24 mouse cellular contexts compared by ENCODE assay signal in genomic region chr9:86020765-86021164, GRCm38 (mm10).
DNase-seq lines count a peak whose midpoint lies in the region; ATAC-seq lines count a peak whose summit lies in the region.
"Had no signal": no experiment of that assay in that cellular context is flagged by ENCODE, and none has a peak within 500 bp of the region (broad histone marks: within the 10 kb centered on the region; RNA-seq: fewer than 3 reads in every experiment).

No protein-coding gene starts in this region.

- no peak overlapping the region for H3K9ac ChIP-seq in forebrain, embryonic 11.5 days (ENCODE audit: low read length)
- H3K9ac ChIP-seq in hindbrain, embryonic 14.5 days, result no peak overlapping the region
- no peak overlapping the region for H3K9ac ChIP-seq in midbrain, embryonic 15.5 days
- H3K9ac ChIP-seq: heart, embryonic 12.5 days had no signal

- H3K36me3 ChIP-seq in forebrain, embryonic 11.5 days (ENCODE audit: control insufficient read depth, insufficient read depth, low read length), result no peaks in the 10 kb centered on the region; the same call in 1 of the 2 replicates
- no peaks in the 10 kb centered on the region for H3K36me3 ChIP-seq in forebrain, embryonic 10.5 days (replicated peaks)
- no peaks in the 10 kb centered on the region for H3K36me3 ChIP-seq in hindbrain, embryonic 14.5 days (replicated peaks; ENCODE audit: control insufficient read depth, insufficient read depth)
- no peaks in the 10 kb centered on the region for H3K36me3 ChIP-seq in midbrain, embryonic 15.5 days (replicated peaks)
- H3K36me3 ChIP-seq: heart, embryonic 12.5 days had no signal

- no peak overlapping the region for H3K4me3 ChIP-seq in forebrain, embryonic 11.5 days (ENCODE audit: low read depth, low read length)
- H3K4me3 ChIP-seq in forebrain, embryonic 10.5 days, result no peak overlapping the region
- no peak overlapping the region for H3K4me3 ChIP-seq in hindbrain, embryonic 14.5 days (replicated peaks; ENCODE audit: low read length)
- no peak overlapping the region for H3K4me3 ChIP-seq in midbrain, embryonic 15.5 days
- H3K4me3 ChIP-seq: heart, embryonic 12.5 days; left cerebral cortex, adult 2 months had no signal

- no peaks in the 10 kb centered on the region for H3K27me3 ChIP-seq in forebrain, embryonic 11.5 days (ENCODE audit: control insufficient read depth, insufficient read depth, low read length)
- no peaks in the 10 kb centered on the region for H3K27me3 ChIP-seq in forebrain, embryonic 10.5 days (ENCODE audit: poor library complexity, severe bottlenecking)
- no peaks in the 10 kb centered on the region for H3K27me3 ChIP-seq in hindbrain, embryonic 14.5 days (ENCODE audit: control insufficient read depth, insufficient read depth, low read length)
- H3K27me3 ChIP-seq in midbrain, embryonic 15.5 days (replicated peaks), result no peaks in the 10 kb centered on the region
- H3K27me3 ChIP-seq: heart, embryonic 12.5 days; Patski had no signal

- H3K4me1 ChIP-seq in forebrain, embryonic 11.5 days (replicated peaks; ENCODE audit: control insufficient read depth, insufficient read depth, low read length), result no peaks in the 10 kb centered on the region
- H3K4me1 ChIP-seq in forebrain, embryonic 10.5 days, result peaks cover 5% of the 10 kb centered on the region; the same call in 1 of the 2 replicates
- 0 out of 2 replicates have a peak, but pooled peaks cover 6% of the 10 kb centered on the region for H3K4me1 ChIP-seq in hindbrain, embryonic 14.5 days (replicated peaks; ENCODE audit: control insufficient read depth, insufficient read depth, low read length)
- 0 out of 2 replicates have a peak, but pooled peaks cover 4% of the 10 kb centered on the region for H3K4me1 ChIP-seq in midbrain, embryonic 15.5 days
- H3K4me1 ChIP-seq: heart, embryonic 12.5 days had no signal

- 56% methylated on average over 4 of the region's 4 CpGs for WGBS in forebrain, embryonic 11.5 days
- WGBS in forebrain, embryonic 10.5 days, result 73% methylated on average over 4 of the region's 4 CpGs
- WGBS in hindbrain, embryonic 14.5 days, result 35% methylated on average over 4 of the region's 4 CpGs
- 37% methylated on average over 4 of the region's 4 CpGs for WGBS in midbrain, embryonic 15.5 days

- H3K9me3 ChIP-seq in forebrain, embryonic 11.5 days (ENCODE audit: control insufficient read depth, low read length), result no peaks in the 10 kb centered on the region
- H3K9me3 ChIP-seq in forebrain, embryonic 10.5 days, result no peaks in the 10 kb centered on the region
- H3K9me3 ChIP-seq in hindbrain, embryonic 14.5 days (ENCODE audit: control insufficient read depth, low read length), result no peaks in the 10 kb centered on the region
- H3K9me3 ChIP-seq in midbrain, embryonic 15.5 days, result no peaks in the 10 kb centered on the region
- H3K9me3 ChIP-seq: heart, embryonic 12.5 days had no signal

- no peak overlapping the region for H3K27ac ChIP-seq in forebrain, embryonic 11.5 days (ENCODE audit: low read depth, low read length)
- H3K27ac ChIP-seq in forebrain, embryonic 10.5 days, result no peak overlapping the region
- H3K27ac ChIP-seq in hindbrain, embryonic 14.5 days, result no peak overlapping the region
- no peak overlapping the region for H3K27ac ChIP-seq in midbrain, embryonic 15.5 days
- H3K27ac ChIP-seq: left cerebral cortex, adult 2 months had no signal

- DNase-seq in forebrain, embryonic 11.5 days (ENCODE audit: low spot score), result no peak
- no peak for DNase-seq in forebrain, embryonic 10.5 days (ENCODE audit: extremely low spot score, low spot score)
- DNase-seq in brain, adult 2 months (ENCODE audit: low read depth, low spot score), result peak; percentile 7
- peak; percentile 70 for DNase-seq in hindbrain, embryonic 14.5 days (ENCODE audit: low spot score)
- no peak for DNase-seq in kidney, adult 9 months
- no peak for DNase-seq in ovary, postnatal 14 days (ENCODE audit: low spot score)
- no peak for DNase-seq in urinary bladder, postnatal 10 days (ENCODE audit: low spot score)
- DNase-seq: adrenal gland, postnatal 10 days; cerebellum, adult 2 months; cerebellum, postnatal 36 days; heart, postnatal 14 days; kidney, adult 2 months; kidney, postnatal 25 days; left cerebral cortex, postnatal 4 days; liver; right cerebral cortex, postnatal 14 days; thymus, adult 18-20 months; thymus, postnatal 4 days had no signal

- peak; percentile 42; the same call in 1 of the 2 replicates for ATAC-seq in forebrain, embryonic 11.5 days (replicated peaks; ENCODE audit: low FRiP score)
- peak; percentile 83 for ATAC-seq in hindbrain, embryonic 14.5 days (ENCODE audit: low FRiP score)
- ATAC-seq in midbrain, embryonic 15.5 days (replicated peaks), result peak; percentile 86
- ATAC-seq: CD4-positive, CD25-positive, alpha-beta regulatory T cell, adult 4 months; inflammation-experienced regulatory T-cells, adult 6 months; Patski had no signal

- no peak overlapping the region for H3K4me2 ChIP-seq in forebrain, embryonic 11.5 days (ENCODE audit: low read depth, low read length, severe bottlenecking)
- H3K4me2 ChIP-seq in hindbrain, embryonic 14.5 days (replicated peaks), result no peak overlapping the region
- no peak overlapping the region for H3K4me2 ChIP-seq in midbrain, embryonic 15.5 days
- H3K4me2 ChIP-seq: heart, embryonic 12.5 days had no signal

Comparison
In these comparisons a context has a peak if more than half of its experiments do, and no peak if none do; other contexts are left out.
1. DNase-seq: peak in brain, adult 2 months (single experiment) and hindbrain, embryonic 14.5 days (single experiment); none in forebrain, embryonic 11.5 days (single experiment), forebrain, embryonic 10.5 days (single experiment), kidney, adult 9 months (single experiment), ovary, postnatal 14 days (single experiment) and urinary bladder, postnatal 10 days (single experiment).
2. Peak in every context shown above with its lines, with median percentiles within 50 percentile points of each other: ATAC-seq.